Mouse (Mus musculus) lung, postnatal 4 days (tissue): ENCODE measurements at regions not wholly inside any gene's neighbourhood (a gene's known extent, or its start where the extent isn't known, plus 50 kb on each side); places are given as distances from the start of the nearest gene placed in this dataset.

Source experiments
- DNase-seq, 2 experiments: peaks; one replicate each; pipeline ENCODE4 v3.0.0; 2021

DNA sequence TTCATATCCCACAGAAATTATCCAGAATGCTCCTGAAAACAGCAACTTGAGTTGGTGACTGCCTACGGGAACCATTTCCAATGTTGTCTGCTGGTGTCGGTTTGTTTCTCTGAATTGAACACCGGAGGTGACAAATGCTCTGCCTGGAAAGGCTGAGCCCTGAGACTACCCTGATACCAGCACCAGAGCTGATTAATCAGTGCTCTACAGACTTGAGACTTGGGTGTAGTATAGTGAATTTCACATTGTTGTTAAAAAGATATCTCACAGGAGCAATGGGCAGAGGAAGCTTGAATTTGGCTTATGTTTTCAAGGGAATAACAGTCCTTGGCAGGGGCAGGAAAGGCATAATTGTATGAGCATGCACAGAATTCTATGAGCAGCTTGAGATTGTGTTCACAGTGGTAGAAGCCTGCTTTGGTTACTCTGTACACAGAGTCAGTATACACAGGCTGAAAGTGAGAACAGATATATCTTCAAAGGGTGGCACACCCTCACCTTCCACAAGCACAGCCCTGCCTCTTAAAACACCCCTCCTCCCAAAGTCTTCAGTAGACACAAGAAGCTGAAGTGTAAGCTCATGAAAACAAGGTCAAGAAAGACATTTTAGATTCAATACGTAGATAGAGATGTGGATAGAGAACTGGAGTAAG, 447.1 kb downstream of the Meis1 start:
- DNase-seq, result no peak

DNA sequence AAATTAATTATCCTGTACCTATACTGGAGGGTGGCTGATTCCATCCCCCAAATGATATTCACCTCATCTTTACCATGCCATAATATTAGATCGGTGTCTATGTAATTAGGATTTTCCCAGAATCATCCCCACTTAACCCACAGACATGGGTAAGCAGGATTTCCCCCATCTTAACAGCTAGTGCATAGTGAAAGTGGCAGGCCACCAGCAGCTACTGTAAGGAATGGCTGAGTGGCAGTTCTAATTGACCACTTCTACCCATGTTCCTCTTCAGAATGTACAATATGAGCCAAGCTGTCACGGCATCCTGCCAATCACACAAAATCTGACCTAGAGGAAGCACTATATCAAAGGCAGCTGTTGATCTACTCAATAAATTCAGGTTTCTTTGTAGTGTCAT, 455.8 kb downstream of the Meis1 start:
- DNase-seq, result no peak

GRCm38 (mm10) chr11:18558665-18559064, 460.1 kb downstream of the Meis1 start:
- DNase-seq, result no peak

GRCm38 (mm10) chr11:18535592-18535857, 483.3 kb downstream of the Meis1 start:
- DNase-seq, result no peak

- no peak for DNase-seq
Measured at GRCm38 (mm10) chr11:18534807-18535591, 483.8 kb downstream of the Meis1 start.

- peak in 1 of 2 experiments; percentile 9 for DNase-seq
Measured at GRCm38 (mm10) chr11:18531264-18532110, 487.3 kb downstream of the Meis1 start.

DNA sequence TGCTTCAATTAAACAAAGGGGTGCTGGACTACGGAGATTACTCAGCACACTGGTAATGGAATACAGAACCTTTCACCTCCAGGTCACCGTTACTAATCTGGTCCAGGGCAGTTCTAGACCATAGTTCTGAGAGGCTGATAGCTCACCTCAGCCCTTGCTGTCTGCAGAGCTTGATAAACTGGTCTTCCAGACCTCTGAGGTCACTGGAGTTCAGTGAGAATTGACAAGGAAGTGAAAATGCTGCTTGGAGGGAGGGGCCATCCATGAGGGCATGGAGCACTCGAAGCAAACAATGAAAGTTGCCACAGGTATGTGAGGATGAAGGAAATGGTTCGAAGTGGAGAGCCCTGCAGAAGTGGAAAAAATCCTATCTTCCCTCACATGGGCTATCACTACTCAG, 490.2 kb downstream of the Meis1 start:
- DNase-seq, result no peak

DNA sequence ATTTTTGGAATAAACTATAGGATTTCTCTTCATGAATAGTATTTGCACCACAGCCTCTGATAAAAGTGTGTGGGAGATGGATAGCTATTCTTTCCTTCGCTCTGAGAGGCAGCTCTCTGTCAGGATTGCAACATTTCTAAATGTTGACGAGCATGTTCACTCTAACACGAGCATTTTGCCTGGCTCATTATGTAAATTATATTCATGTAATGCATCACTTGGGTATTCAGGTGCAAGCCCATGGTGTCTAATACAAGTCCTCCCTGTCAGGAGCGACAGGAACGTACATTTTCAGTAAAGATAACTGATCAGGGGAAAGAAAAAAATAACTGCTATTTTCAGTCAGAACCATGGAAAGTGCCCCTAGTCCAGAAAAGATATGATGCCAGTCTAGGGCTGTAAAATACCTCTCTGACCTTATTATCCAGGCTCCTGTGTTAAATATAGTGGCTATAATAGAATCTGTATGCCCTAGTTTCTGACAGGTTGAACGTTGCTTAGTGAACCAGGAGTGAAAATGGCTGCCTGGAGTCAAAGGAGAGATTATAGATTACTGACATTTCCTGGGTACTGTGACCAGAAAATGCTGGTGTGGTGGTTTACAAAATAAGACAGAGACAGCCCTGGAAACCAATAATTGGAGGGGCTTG, 523.6 kb downstream of the Meis1 start:
- no peak for DNase-seq

GRCm38 (mm10) chr11:18493981-18494380, 524.8 kb downstream of the Meis1 start:
- DNase-seq, result no peak

GRCm38 (mm10) chr11:18493086-18493485, 525.7 kb downstream of the Meis1 start:
- DNase-seq, result no peak

DNA sequence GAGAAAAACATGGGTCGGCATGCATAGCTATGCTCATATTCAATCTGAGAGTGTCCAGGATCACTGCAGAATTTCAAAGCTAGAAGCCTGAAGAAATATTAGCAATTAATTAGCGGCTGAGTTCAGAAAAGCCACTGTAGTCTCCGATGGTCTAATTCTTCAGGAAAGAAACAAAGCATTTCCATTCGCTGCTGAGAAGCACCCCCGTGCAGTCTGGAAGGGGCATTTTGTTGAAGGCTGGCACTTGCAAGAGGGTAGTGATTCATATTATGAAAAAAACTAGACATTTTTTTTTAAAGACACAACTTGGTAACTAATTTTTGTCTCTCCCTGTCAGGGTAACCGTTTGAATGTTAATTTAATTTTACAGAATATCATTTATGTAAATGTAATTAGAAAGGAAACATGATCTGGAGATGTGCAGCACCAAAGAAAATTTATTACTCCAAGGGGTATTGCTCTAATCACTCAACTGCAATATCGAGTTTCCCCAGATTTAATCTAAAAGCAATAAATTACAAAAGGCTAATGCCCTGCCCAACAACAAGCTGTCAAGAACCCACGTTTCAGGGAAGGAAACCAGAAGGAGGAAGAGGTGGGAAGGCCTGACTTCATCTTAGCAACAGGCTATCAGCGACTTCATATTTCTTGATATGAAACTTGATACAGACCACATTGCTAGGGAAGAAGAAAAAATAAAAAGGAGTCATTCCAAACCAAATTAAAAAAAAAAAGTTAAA, 529.1 kb downstream of the Meis1 start:
- DNase-seq, result no peak

DNA sequence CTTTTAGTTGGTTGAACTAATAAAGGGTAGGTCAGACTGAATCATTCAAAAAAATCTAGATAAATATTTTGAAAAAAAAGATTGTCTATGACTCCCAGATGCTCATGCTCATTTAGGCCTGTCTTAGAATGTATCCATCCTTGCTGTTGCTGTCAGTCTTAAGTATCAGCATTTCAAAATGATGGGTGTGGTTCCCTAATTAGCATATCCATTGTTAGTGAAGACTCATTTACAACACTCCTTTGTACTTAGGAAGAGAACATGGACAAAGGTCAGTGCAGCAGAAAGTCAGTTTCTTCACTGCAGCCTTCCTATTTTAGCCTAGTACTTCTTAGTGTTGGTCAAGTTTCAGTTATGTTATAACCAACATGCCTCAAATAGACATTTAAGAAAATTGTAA, 525.2 kb upstream of the Etaa1 start:
- DNase-seq, result no peak

- DNase-seq, result no peak
Measured at GRCm38 (mm10) chr11:18451271-18451670, 497.6 kb upstream of the Etaa1 start.

DNA sequence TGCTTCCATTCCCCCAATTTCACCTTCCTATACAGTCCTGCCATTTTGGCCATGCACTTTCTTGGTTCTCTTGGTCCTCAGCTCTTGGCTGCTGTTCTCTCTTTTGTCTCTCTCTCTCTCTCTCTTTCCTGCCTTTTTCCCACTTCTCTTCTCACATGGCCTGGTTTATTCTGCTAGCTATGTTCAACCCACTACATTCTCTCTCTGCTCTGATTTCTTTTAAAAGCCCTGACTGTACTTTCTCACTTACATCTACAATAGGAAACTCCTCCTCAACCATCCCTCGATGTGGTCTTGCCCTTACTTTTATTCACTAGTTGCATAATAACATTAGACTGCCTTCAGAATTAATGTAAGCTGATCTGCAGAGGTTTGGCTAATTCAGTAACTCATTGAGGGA, 495.2 kb upstream of the Etaa1 start:
- no peak for DNase-seq

- peak; percentile 35 to 50 for DNase-seq
Measured at GRCm38 (mm10) chr11:18444600-18444999, 490.9 kb upstream of the Etaa1 start.

GRCm38 (mm10) chr11:18444101-18444500, 490.4 kb upstream of the Etaa1 start:
- no peak for DNase-seq

DNA sequence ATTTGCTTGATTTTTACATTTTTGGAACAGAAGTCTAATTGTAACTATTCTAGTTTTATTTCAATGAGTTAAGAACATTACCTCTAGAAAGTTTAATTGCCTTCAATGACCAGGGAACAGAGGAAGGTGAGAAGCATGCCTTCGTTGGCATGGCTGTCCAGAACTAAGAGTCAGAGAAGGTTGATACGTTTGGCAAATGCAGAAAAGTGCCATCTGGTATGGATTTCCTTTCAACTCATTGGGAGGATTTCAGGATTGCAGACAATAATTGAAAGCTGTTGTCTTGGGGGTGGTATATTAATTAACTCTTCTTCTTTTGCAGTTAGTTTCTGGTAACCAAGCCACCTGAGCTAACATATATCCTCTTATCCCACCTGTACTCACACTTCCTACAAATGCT, 489.5 kb upstream of the Etaa1 start:
- DNase-seq, result no peak

- DNase-seq, result peak in 1 of 2 experiments; percentile 24
Measured at GRCm38 (mm10) chr11:18437834-18438611, 484.3 kb upstream of the Etaa1 start.

- no peak for DNase-seq
Measured at GRCm38 (mm10) chr11:18421076-18421475, 467.4 kb upstream of the Etaa1 start.

DNA sequence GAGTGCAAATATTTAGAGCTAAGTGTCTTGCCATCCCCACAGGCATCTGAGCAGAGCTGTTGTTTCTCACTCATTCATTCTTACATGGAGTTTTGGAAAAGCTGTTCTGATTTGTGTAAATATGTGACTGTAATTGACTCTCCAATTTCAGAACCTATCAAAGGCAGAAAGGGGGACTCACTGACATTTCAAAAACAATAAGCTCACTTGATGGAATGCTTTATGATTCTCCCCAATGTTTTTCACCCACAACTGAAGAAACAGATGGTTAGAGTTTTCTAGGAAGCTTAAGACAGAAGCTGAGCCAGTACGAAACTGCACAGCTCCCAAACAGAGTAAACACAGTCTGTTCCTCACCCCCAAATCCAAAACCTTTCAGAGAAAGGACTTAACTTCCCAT, 460.1 kb upstream of the Etaa1 start:
- DNase-seq, result no peak

DNA sequence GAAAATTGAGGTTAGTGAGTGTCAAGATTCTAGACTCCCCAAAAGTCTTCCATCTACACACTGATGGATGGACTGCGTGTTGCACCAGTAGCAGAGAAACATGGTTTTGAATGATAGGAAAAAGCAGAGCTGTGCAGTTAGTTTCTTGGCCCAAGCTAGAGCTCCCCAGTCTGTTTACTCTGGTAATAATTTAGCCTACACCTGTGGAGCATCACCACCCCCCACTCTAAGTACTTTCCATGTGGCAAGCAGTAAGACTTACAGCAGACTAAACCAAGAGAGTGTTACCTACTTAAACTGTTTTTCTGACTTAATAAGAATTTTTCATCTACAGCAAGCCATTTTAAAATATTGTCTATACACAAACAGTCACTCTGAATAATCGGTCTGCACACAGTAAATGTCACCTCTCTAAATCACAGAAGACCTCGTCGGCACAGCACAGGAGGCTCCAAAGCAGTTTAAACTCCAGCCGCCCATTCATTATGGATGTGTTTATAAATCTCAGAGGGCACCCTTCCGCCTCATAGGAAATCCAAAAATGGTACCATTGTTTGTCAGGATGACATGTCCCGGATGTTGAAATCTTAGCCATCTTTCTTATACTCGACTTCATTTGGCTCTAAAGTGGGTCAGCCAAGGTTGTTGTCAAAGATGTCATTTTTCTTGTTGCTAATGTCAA, 454.5 kb upstream of the Etaa1 start:
- DNase-seq, result peak in 1 of 2 experiments; percentile 8
